Mouse (Mus musculus) embryonic facial prominence, embryonic 10.5 days (tissue): ENCODE measurements around the gene Atrnl1. TPM values are rescaled to one million over a fixed set of nuclear protein-coding genes. Genes with fewer than 3 reads are reported as not detected.
"Not testable (repeated sequence)": the region's sequence is repeated elsewhere in the genome, so short reads cannot be mapped to it uniquely, and the experiment has no call there.

Source experiments
- DNase-seq: peaks from one replicate; pipeline ENCODE4 v3.0.0-alpha.2; 2017; ENCODE audit warnings: low spot score
- H3K27ac ChIP-seq: fragments of 300-500 bp; sonication (generic); replicated peaks from 2 replicates; pipeline ENCODE4 v1.5.1; 2016; ENCODE audit warnings: mild to moderate bottlenecking
- H3K27me3 ChIP-seq: fragments of 300-500 bp; sonication (generic); replicated peaks from 2 replicates; pipeline ENCODE4 v1.6.1; 2016; ENCODE audit warnings: low read depth, mild to moderate bottlenecking; ENCODE audit not compliant: poor library complexity, severe bottlenecking
- H3K36me3 ChIP-seq: fragments of 300-500 bp; sonication (generic); replicated peaks from 2 replicates; pipeline ENCODE4 v1.6.1; 2016; ENCODE audit warnings: mild to moderate bottlenecking, moderate library complexity
- H3K4me1 ChIP-seq: fragments of 300-500 bp; sonication (generic); 2 replicates; pipeline ENCODE4 v1.6.1; 2016
- H3K4me3 ChIP-seq: fragments of 300-500 bp; sonication (generic); 2 replicates; pipeline ENCODE4 v1.5.1; 2016; ENCODE audit warnings: mild to moderate bottlenecking, moderate library complexity
- H3K9me3 ChIP-seq: fragments of 300-500 bp; sonication (generic); 2 replicates; pipeline ENCODE4 v1.6.1; 2016; ENCODE audit warnings: mild to moderate bottlenecking
- WGBS: fragments of 180-500 bp; shearing (Covaris S2); methylation state at CpG from one replicate; pipeline ENCODE4 v1.1.7; 2016; 5-methylcytosine and 5-hydroxymethylcytosine counted together
- polyA plus RNA-seq: library from polyadenylated mRNA; unstranded; fragments of >200 nt; fragmentation: Nextera tagmentation; extraction: Ambion mirVana; gene quantifications from 2 replicates; pipeline ENCODE4 v1.2.1, GENCODE M21; 2016

The Atrnl1 gene
- polyA plus RNA-seq, 1 experiment from 2014 or later = 4.3 TPM

DNA sequence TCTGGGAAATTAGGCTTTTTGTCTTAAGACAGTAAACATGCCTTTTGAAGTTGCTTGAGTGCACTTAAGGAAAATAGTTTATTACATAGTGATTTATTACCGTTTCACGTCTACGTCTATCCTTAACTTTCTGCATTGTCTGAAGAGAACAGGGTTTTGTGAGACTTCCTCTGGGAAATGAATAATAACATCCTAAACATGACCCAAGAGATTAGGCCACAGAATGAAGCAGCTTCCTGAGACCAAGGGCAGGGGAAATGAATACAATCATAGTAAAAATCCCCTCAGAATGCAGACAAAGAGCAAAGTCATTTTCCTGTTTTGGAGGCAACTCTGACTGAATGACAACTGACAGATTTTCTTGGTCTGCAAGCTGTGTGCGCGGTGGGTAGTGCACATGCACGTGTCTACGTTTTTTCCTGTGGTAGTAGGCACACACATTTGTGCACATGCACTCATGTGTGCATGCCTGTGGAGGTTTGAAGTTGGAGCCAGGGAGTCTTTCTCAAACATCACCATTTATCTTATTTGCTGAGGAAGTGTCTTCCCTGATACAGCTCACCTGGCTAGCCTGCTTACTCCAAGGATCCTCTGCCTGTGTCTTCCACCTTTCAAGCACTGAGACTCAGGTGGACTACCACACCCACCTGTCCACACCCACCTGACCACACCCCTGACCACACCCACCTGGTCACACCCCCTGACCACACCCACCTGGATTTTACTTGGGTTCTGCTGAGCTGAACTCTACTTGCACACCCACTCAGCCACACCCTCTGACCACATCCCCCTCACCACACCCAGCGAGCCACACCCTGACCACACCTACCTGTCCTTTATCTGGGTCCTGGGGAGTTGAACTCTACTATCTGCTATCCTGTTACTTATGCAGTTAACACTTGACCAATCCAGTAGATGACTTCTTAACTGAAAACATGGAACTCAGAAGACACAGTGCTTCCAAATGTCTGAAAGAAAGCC lies 47.6 kb downstream of the Atrnl1 start:
- WGBS = 91% methylated on average over 8 of the region's 8 CpGs
- no peak for DNase-seq
- Histone ChIP-seq H3K27me3 (no peaks in the 10 kb centered on the region), H3K4me3 (no peak overlapping the region), H3K4me1 (no peaks in the 10 kb centered on the region), H3K9me3 (no peaks in the 10 kb centered on the region), H3K36me3 (peaks cover 61% of the 10 kb centered on the region), H3K27ac (no peak overlapping the region)

DNA sequence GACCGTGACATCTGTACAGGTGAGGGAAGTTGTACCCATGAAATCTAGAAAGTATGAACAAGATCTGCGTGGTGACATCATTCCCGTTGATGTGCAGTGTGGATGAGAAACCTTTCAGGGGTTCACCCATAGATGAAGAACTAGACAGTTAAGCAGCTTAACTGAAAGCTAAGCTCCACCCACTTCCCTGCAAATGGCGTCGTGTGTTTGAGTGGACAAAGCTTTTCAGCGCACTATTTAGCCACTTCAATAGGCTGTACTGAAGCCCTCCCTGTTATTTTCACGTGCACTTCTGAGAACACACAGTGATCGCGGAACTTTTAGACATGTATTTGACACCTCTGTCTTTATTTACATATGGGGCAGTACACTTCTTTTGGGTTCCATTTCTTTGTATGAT lies 56.2 kb downstream of the Atrnl1 start:
- WGBS = 84% methylated on average over 9 of the region's 9 CpGs
- Histone ChIP-seq H3K4me1 (no peaks in the 10 kb centered on the region), H3K27ac (no peak overlapping the region), H3K36me3 (peaks cover 52% of the 10 kb centered on the region), H3K9me3 (no peaks in the 10 kb centered on the region), H3K4me3 (no peak overlapping the region), H3K27me3 (no peaks in the 10 kb centered on the region)
- DNase-seq = no peak

DNA sequence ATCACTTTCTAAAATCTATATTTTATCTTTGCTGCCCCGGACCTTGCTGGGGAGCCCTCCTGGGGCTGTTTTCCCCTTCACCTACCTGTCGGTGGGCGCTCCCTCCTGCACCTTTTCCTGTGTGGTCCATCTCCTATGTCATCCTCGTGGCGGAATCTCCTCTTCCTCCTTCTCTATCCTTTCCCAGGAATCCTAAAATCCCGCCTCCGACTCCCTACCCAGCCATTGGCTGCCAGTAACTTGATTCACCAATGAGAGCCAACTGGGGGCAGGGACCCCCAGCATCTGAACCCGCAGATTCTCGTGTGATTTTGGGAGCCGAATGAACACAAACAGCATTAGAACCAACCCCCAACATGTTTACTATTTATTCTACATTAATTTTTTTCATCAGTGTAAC lies 57.1 kb downstream of the Atrnl1 start:
- no peak overlapping the region for H3K4me3 ChIP-seq
- 91% methylated on average over 10 of the region's 10 CpGs for WGBS
- H3K36me3 ChIP-seq = peaks cover 48% of the 10 kb centered on the region

DNA sequence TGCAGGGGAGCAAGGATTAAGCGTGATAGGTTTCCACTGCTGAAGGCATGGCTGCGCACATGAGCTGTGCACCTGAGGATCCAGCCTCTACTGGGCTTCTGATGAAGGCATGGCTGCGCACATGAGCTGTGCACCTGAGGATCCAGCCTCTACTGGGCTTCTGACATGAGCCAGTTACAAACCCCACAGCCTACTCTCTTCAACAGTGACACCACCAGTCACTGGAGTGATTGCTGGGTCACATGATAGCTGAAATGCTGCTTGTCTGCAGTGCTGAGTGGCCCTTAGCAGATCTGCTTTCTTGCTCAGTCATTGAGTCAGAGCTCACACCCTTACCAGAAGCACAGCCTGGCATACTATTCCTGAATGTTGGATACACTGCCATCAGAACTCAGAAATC lies 68.6 kb downstream of the Atrnl1 start:
- no peak overlapping the region for H3K4me3 ChIP-seq
- no peak for DNase-seq
- H3K27me3 ChIP-seq = no peaks in the 10 kb centered on the region
- H3K36me3 ChIP-seq = peaks cover 8% of the 10 kb centered on the region; the same call in 1 of the 2 replicates
- H3K9me3 ChIP-seq = no peaks in the 10 kb centered on the region
- 95% methylated on average over 3 of the region's 3 CpGs for WGBS
- no peak overlapping the region for H3K27ac ChIP-seq
- H3K4me1 ChIP-seq = no peaks in the 10 kb centered on the region

More for the DNA sequence above, 57.1 kb downstream of the Atrnl1 start:
- H3K27me3 ChIP-seq = no peaks in the 10 kb centered on the region
- no peak overlapping the region for H3K27ac ChIP-seq
- DNase-seq = no peak
- no peaks in the 10 kb centered on the region for H3K9me3 ChIP-seq
- H3K4me1 ChIP-seq = no peaks in the 10 kb centered on the region

DNA sequence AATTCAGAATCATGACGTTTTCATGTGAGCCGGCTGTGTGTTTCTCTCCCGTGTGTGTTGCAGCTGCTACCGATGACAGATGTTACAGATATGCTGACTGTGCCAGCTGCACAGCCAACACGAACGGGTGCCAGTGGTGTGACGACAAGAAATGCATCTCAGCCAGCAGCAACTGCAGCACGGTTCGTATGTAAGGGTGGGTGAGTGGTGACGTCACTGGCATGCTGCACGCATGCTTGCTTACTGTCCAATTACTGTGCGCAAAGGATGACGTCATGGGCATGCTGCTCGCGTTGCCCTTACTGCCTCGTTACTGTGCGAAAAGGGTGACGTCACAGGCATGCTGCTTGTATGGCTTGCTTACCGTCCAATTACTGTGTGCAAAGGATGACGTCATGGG lies 75.8 kb downstream of the Atrnl1 start:
- H3K4me1 ChIP-seq = no peaks in the 10 kb centered on the region
- H3K4me3 ChIP-seq = no peak overlapping the region
- no peaks in the 10 kb centered on the region for H3K27me3 ChIP-seq
- H3K27ac ChIP-seq = no peak overlapping the region
- WGBS = 93% methylated on average over 20 of the region's 20 CpGs
- H3K36me3 ChIP-seq = peaks cover 18% of the 10 kb centered on the region
- no peaks in the 10 kb centered on the region for H3K9me3 ChIP-seq
- no peak for DNase-seq

DNA sequence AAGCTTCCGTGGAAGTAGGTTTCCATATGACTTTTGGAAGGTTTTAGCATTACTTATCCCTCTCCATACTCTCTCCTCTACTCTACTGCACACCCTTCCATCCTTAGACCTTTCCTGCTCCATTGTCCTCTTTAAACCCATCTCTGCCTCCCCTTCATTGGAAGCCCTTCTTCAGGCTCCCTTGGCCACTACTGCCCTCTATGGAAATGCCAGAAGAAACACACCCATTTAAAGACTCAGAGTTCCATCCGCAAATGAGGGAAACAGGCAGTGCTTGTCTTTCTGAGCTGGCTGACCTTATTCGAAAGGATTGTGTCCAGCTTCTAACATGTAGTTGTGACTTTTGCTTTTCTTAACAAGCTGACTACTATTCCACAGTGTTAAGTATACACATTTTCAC lies 81.7 kb downstream of the Atrnl1 start:
- no peak overlapping the region for H3K4me3 ChIP-seq
- 84% methylated on average over 3 of the region's 3 CpGs for WGBS
- no peaks in the 10 kb centered on the region for H3K4me1 ChIP-seq
- H3K27me3 ChIP-seq = no peaks in the 10 kb centered on the region
- H3K27ac ChIP-seq = no peak overlapping the region
- H3K9me3 ChIP-seq = no peaks in the 10 kb centered on the region
- DNase-seq = no peak
- peaks cover 36% of the 10 kb centered on the region for H3K36me3 ChIP-seq

DNA sequence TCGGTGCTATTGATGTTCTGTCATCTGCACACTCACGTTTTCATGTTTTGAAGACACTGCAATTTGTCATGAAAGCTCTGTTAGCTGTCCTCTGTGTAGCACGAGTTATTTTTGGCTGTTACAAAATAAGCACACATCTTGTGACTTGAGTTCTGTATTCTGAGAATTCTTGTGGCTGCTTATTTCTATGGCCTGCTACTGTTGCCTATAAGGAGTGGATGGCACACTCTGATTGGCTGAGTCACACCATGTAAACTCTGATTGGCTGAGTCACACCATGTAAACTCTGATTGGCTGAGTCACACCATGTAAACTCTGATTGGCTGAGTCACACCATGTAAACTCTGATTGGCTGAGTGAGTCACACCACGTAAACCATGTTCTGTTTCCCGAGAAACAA lies 85.9 kb downstream of the Atrnl1 start:
- DNase-seq = not testable (repeated sequence)

DNA sequence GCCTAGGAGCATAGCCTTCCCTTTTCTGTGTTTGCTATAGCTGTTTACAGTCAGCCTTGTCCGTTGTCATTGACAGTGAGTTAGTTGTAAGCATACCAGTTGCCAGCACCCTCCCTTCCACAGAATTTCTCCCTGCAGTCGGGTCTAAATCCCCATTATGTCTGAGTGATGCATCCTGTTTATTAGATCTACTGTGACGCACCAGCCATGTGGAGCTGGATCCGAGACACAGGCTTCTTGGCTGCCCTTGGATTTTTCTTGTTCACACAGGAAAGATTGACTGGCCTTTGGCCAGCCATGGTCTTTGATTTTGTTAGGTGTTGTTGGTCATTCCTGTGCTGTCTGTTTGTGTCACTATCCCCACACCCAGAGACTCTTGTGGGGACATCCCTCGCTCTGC lies 102.3 kb downstream of the Atrnl1 start:
- WGBS = 78% methylated on average over 5 of the region's 5 CpGs
- H3K4me1 ChIP-seq = no peaks in the 10 kb centered on the region
- H3K27ac ChIP-seq = no peak overlapping the region
- DNase-seq = no peak
- no peak overlapping the region for H3K4me3 ChIP-seq
- peaks cover 48% of the 10 kb centered on the region for H3K36me3 ChIP-seq
- H3K27me3 ChIP-seq = no peaks in the 10 kb centered on the region
- no peaks in the 10 kb centered on the region for H3K9me3 ChIP-seq

More for the DNA sequence above, 85.9 kb downstream of the Atrnl1 start:
- not testable (repeated sequence) for H3K4me3 ChIP-seq, H3K4me1 ChIP-seq, H3K9me3 ChIP-seq, H3K27me3 ChIP-seq, H3K27ac ChIP-seq
- H3K36me3 ChIP-seq = peaks cover 42% of the 10 kb centered on the region
- 91% methylated on average over 5 of the region's 5 CpGs for WGBS

DNA sequence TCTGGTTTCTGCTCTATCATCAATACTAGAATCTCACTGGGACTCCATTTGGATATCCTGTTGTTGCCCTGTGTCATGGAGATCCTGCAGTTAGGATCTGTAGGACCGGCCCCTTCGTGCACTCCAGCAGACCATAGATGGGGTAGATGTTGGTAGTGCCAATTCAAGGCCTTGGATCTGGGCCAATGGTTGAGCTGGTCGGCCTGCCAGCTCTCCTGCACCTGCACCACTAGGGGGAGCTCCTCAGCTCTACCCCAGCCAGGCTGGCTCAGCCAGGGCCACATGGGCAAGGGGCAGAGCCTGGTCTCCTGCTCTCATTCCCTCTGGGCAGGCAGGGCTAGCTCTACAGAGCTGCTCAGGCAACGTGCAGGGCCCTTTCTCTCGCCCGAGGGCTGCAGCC lies 114.1 kb downstream of the Atrnl1 start:
- H3K9me3 ChIP-seq = no peaks in the 10 kb centered on the region
- 89% methylated on average over 6 of the region's 6 CpGs for WGBS
- H3K4me1 ChIP-seq = no peaks in the 10 kb centered on the region
- peak; percentile 27 for DNase-seq
- peaks cover 17% of the 10 kb centered on the region for H3K36me3 ChIP-seq
- no peak overlapping the region for H3K4me3 ChIP-seq
- H3K27me3 ChIP-seq = no peaks in the 10 kb centered on the region
- H3K27ac ChIP-seq = no peak overlapping the region

DNA sequence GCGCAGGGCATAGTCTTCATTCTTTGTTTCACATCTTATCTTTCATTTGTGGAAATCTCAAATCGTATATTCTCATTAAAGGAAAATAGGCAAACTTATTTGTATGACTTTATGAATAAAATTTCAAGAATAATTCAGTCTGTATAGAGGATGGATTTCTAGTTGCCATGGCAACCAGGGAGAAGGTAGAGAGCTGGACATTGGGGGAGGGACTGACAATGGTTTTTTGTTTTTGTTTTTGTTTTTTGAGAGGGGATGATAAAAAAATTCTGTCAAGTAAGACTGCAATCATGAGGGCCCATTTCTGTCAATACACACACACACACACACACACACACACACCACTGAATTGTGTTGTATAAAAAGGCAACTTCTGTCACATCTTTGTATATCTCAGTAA lies 114.5 kb downstream of the Atrnl1 start:
- H3K36me3 ChIP-seq = peaks cover 19% of the 10 kb centered on the region
- no peaks in the 10 kb centered on the region for H3K9me3 ChIP-seq
- WGBS = 98% methylated on average over 2 of the region's 2 CpGs
- H3K4me1 ChIP-seq = no peaks in the 10 kb centered on the region
- H3K27me3 ChIP-seq = no peaks in the 10 kb centered on the region
- no peak for DNase-seq
- no peak overlapping the region for H3K27ac ChIP-seq
- H3K4me3 ChIP-seq = no peak overlapping the region

DNA sequence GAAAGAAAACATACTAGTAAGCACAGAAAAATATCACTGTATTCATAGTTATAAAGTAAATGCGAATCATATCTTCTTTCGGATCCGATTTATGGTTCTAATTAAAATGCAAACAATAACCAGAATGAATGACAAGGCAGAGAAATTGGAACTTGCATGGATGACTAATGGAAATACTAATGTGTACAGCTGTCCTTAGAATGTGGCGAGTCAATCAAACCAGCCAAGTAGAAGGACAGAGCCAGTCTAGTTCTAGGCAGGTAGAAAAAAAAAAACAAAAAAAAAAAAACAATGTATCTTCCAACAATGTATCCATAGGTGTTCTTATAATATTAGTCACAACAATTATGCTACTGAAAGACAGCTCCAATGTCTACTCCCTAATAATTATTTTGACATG lies 116.2 kb downstream of the Atrnl1 start:
- no peak overlapping the region for H3K27ac ChIP-seq
- H3K4me1 ChIP-seq = no peaks in the 10 kb centered on the region
- no peak for DNase-seq
- no peaks in the 10 kb centered on the region for H3K27me3 ChIP-seq
- WGBS = 93% methylated on average over 4 of the region's 4 CpGs
- H3K36me3 ChIP-seq = peaks cover 25% of the 10 kb centered on the region
- no peaks in the 10 kb centered on the region for H3K9me3 ChIP-seq
- H3K4me3 ChIP-seq = no peak overlapping the region

DNA sequence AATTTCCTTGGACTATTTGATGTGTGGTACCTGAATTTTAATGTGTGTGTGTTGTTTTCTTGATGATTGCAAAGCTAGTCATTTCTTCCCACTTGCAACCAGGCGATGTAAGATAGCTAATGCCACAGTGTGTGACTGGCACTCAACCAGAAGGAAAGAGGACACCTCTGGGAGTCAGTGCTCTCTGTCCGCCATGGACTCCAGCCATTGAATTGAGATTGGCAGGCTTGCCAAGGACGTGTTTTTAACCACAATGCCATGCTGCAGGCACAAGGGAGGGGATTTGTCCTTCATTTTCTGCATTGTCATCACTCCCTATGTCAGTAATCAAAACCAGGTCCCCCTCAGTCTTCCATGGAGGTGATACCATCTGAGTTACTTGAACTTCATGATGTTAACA lies 126.6 kb downstream of the Atrnl1 start:
- no peak for DNase-seq
- Histone ChIP-seq H3K9me3 (no peaks in the 10 kb centered on the region), H3K36me3 (peaks cover 37% of the 10 kb centered on the region), H3K27me3 (no peaks in the 10 kb centered on the region), H3K27ac (no peak overlapping the region), H3K4me1 (no peaks in the 10 kb centered on the region), H3K4me3 (no peak overlapping the region)
- WGBS = 89% methylated on average over 3 of the region's 3 CpGs

DNA sequence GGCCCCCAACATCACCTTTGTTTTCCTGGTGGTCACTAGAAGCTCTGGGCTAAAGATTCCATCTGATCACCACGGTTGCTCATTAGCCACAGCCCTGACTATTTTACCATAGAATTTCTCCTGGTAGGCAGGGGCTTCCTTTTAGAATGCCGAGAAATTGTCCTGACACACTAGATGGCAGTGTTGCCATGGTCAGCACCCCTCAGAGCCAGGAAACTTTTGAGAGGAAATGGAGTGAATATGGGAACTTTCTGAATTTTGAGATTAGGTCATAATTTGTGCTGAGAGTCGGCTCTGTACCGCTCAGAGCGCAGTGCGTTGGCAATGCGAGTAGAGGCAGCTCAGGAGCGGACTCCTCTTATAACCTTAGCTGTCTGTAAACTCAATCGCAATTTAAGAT lies 134.7 kb downstream of the Atrnl1 start:
- 76% methylated on average over 9 of the region's 9 CpGs for WGBS
- no peaks in the 10 kb centered on the region for H3K4me1 ChIP-seq
- H3K27me3 ChIP-seq = no peaks in the 10 kb centered on the region
- H3K36me3 ChIP-seq = no peaks in the 10 kb centered on the region; the same call in 1 of the 2 replicates
- no peak overlapping the region for H3K27ac ChIP-seq
- peak; percentile 42 for DNase-seq
- no peak overlapping the region for H3K4me3 ChIP-seq
- no peaks in the 10 kb centered on the region for H3K9me3 ChIP-seq
